Mouse (Mus musculus): ENCODE data around the gene Zfp735.

Zfp735 gene

DNA sequence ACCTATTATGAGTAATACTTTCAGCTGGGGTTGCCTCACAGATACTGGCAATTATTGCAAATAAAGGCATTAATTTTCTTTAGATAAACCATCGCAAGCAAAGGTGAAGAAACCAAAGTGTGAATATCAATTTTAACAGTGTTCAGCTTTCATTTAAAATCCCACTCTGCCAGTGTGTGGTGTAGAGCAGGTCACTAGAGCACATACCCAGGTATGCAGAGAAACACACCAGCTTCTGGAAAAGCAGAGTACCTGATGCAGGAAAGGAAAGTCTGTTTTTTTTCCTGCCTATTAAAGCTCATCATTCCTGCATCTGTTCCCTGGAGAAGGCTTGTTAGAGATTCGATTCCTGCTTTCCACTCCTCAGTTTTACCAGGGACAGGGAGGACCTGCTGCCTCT is at the start of gene Zfp735:
Gene Zfp735, plus strand, starts transcription at position 301 of the 400 bp plus-strand sequence.
- DNase-seq (ENCODE audit: low spot score), result no peak

DNA sequence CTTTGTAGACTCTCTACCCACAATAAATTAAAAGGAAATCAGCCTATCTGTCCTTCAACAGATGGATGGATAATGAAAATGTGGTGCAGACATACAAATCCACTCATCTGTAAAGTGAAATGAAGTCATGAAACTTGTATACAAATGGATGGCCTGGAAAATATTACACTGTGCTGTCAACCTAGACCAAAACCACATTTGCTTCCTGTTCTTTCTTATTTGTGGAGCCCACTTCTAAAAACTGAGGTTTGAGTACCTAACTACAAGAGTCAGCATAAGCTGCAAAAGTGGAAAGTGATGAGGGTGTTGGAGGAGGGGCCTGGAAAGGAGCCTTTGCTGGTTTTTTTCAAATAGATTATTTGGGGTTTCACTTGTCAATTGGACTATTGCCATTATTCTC is 70.5 kb downstream of the Zfp735 start:
- no peak for DNase-seq (ENCODE audit: low spot score)
